Mouse (Mus musculus) kidney, embryonic 14.5 days (tissue): ENCODE data around the gene Gpc3. TPM values are rescaled to one million over a fixed set of nuclear protein-coding genes. Genes with fewer than 3 reads are reported as not detected.

ENCODE experiments used
- ATAC-seq: fragments of 200-750 bp; cut with Nextera tagmentation; 2 replicates; pipeline ENCODE4 v1.8.0; 2017; ENCODE audit warnings: moderate number of reproducible peaks, mild to moderate bottlenecking, moderate TSS enrichment, moderate library complexity; ENCODE audit not compliant: low FRiP score, low TSS enrichment
- H3K27ac ChIP-seq: fragments of 300-500 bp; sonication (generic); 2 replicates; pipeline ENCODE4 v1.5.1; 2014; ENCODE audit warnings: low read depth, mild to moderate bottlenecking, low read length, moderate library complexity, mixed read lengths
- H3K27me3 ChIP-seq: fragments of 300-500 bp; sonication (generic); 2 replicates; pipeline ENCODE4 v1.6.1; 2014; ENCODE audit warnings: mild to moderate bottlenecking, low read length; ENCODE audit not compliant: control insufficient read depth, insufficient read depth
- H3K36me3 ChIP-seq: fragments of 300-500 bp; sonication (generic); 2 replicates; pipeline ENCODE4 v1.6.1; 2014; ENCODE audit warnings: low read length, mixed read lengths; ENCODE audit not compliant: control insufficient read depth, insufficient read depth
- H3K4me1 ChIP-seq: fragments of 300-500 bp; sonication (generic); 2 replicates; pipeline ENCODE4 v1.6.1; 2014; ENCODE audit warnings: low read length, mixed read lengths; ENCODE audit not compliant: control insufficient read depth, insufficient read depth
- H3K4me2 ChIP-seq: fragments of 300-500 bp; sonication (generic); replicated peaks from 2 replicates; pipeline ENCODE4 v1.6.1; 2014; ENCODE audit warnings: low read depth, mild to moderate bottlenecking, low read length
- H3K4me3 ChIP-seq: fragments of 300-500 bp; sonication (generic); 2 replicates; pipeline ENCODE4 v1.5.1; 2014; ENCODE audit warnings: mild to moderate bottlenecking, low read length
- H3K9ac ChIP-seq: fragments of 300-500 bp; sonication (generic); 2 replicates; pipeline ENCODE4 v1.6.1; 2014; ENCODE audit warnings: low read depth, mild to moderate bottlenecking, low read length, moderate library complexity
- H3K9me3 ChIP-seq: fragments of 300-500 bp; sonication (generic); 2 replicates; pipeline ENCODE4 v1.6.1; 2016; ENCODE audit warnings: low read length; ENCODE audit not compliant: control insufficient read depth
- WGBS: fragments of 180-500 bp; shearing (Covaris S2); extraction: QIAGEN DNeasy Blood & Tissue Kit; methylation state at CpG from one replicate; pipeline ENCODE4 v1.1.7; 2014; 5-methylcytosine and 5-hydroxymethylcytosine counted together
- polyA plus RNA-seq: library from polyadenylated mRNA; unstranded; fragments of >200 nt; fragmentation: Nextera tagmentation; extraction: Ambion mirVana; gene quantifications from 2 replicates; pipeline ENCODE4 v1.2.1, GENCODE M21; 2014

The Gpc3 gene
- polyA plus RNA-seq, 1 experiment from 2014 or later, result 1,032 TPM

- Histone ChIP-seq H3K27ac (no peak overlapping the region), H3K9me3 (no peaks in the 10 kb centered on the region), H3K4me1 (no peaks in the 10 kb centered on the region), H3K9ac (no peak overlapping the region), H3K4me2 (no peak overlapping the region), H3K27me3 (no peaks in the 10 kb centered on the region), H3K4me3 (no peak overlapping the region), H3K36me3 (no peaks in the 10 kb centered on the region; the same call in 1 of the 2 replicates)
- 95% methylated on average over 2 of the region's 2 CpGs for WGBS
- no peak for ATAC-seq
Observed at GRCm38 (mm10) chrX:52310976-52311375, 302.8 kb downstream of the Gpc3 start.

GRCm38 (mm10) chrX:52305226-52305625 lies 308.5 kb downstream of the Gpc3 start:
- H3K27me3 ChIP-seq, result no peaks in the 10 kb centered on the region
- no peak overlapping the region for H3K9ac ChIP-seq
- H3K4me2 ChIP-seq, result no peak overlapping the region
- H3K27ac ChIP-seq, result no peak overlapping the region
- WGBS, result 86% methylated on average over 4 of the region's 4 CpGs
- H3K4me3 ChIP-seq, result no peak overlapping the region
- H3K4me1 ChIP-seq, result no peaks in the 10 kb centered on the region
- no peak for ATAC-seq
- H3K36me3 ChIP-seq, result no peaks in the 10 kb centered on the region
- no peaks in the 10 kb centered on the region for H3K9me3 ChIP-seq

GRCm38 (mm10) chrX:52288792-52289191 lies 325.0 kb downstream of the Gpc3 start:
- no peak overlapping the region for H3K9ac ChIP-seq
- ATAC-seq, result no peak
- H3K27ac ChIP-seq, result no peak overlapping the region
- H3K4me3 ChIP-seq, result no peak overlapping the region
- H3K4me2 ChIP-seq, result no peak overlapping the region
- no peaks in the 10 kb centered on the region for H3K36me3 ChIP-seq
- H3K27me3 ChIP-seq, result no peaks in the 10 kb centered on the region
- H3K9me3 ChIP-seq, result no peaks in the 10 kb centered on the region
- no peaks in the 10 kb centered on the region for H3K4me1 ChIP-seq
- WGBS, result 43% methylated on average over 1 of the region's 1 CpGs

GRCm38 (mm10) chrX:52287944-52288343 lies 325.8 kb downstream of the Gpc3 start:
- Histone ChIP-seq H3K4me2 (no peak overlapping the region), H3K27ac (no peak overlapping the region), H3K27me3 (no peaks in the 10 kb centered on the region), H3K4me3 (no peak overlapping the region), H3K9me3 (no peaks in the 10 kb centered on the region), H3K36me3 (no peaks in the 10 kb centered on the region), H3K9ac (no peak overlapping the region), H3K4me1 (no peaks in the 10 kb centered on the region)
- ATAC-seq, result no peak
- WGBS, result 76% methylated on average over 6 of the region's 6 CpGs

GRCm38 (mm10) chrX:52282070-52282469 lies 331.7 kb downstream of the Gpc3 start:
- no peak overlapping the region for H3K4me3 ChIP-seq
- no peak overlapping the region for H3K9ac ChIP-seq
- WGBS, result 54% methylated on average over 4 of the region's 4 CpGs

GRCm38 (mm10) chrX:52281103-52281900 lies 332.4 kb downstream of the Gpc3 start:
- no peaks in the 10 kb centered on the region for H3K27me3 ChIP-seq
- ATAC-seq, result no peak

More at GRCm38 (mm10) chrX:52282070-52282469, 331.7 kb downstream of the Gpc3 start:
- Histone ChIP-seq H3K4me1 (no peaks in the 10 kb centered on the region), H3K36me3 (no peaks in the 10 kb centered on the region), H3K4me2 (no peak overlapping the region), H3K27ac (no peak overlapping the region), H3K9me3 (no peaks in the 10 kb centered on the region), H3K27me3 (no peaks in the 10 kb centered on the region)
- ATAC-seq, result peak; percentile 28; the same call in 1 of the 2 replicates

GRCm38 (mm10) chrX:52278687-52279359 lies 334.9 kb downstream of the Gpc3 start:
- no peak overlapping the region for H3K9ac ChIP-seq
- no peaks in the 10 kb centered on the region for H3K36me3 ChIP-seq
- no peak overlapping the region for H3K27ac ChIP-seq
- 78% methylated on average over 3 of the region's 3 CpGs for WGBS
- ATAC-seq, result no peak
- no peak overlapping the region for H3K4me3 ChIP-seq
- H3K4me2 ChIP-seq, result no peak overlapping the region
- H3K27me3 ChIP-seq, result no peaks in the 10 kb centered on the region
- H3K9me3 ChIP-seq, result no peaks in the 10 kb centered on the region
- no peaks in the 10 kb centered on the region for H3K4me1 ChIP-seq

More at GRCm38 (mm10) chrX:52281103-52281900, 332.4 kb downstream of the Gpc3 start:
- H3K9ac ChIP-seq, result no peak overlapping the region
- 81% methylated on average over 6 of the region's 6 CpGs for WGBS
- H3K9me3 ChIP-seq, result no peaks in the 10 kb centered on the region
- H3K4me1 ChIP-seq, result no peaks in the 10 kb centered on the region
- H3K27ac ChIP-seq, result no peak overlapping the region
- no peaks in the 10 kb centered on the region for H3K36me3 ChIP-seq
- no peak overlapping the region for H3K4me2 ChIP-seq
- H3K4me3 ChIP-seq, result no peak overlapping the region

GRCm38 (mm10) chrX:52277599-52277998 lies 336.2 kb downstream of the Gpc3 start:
- no peaks in the 10 kb centered on the region; the same call in 1 of the 2 replicates for H3K36me3 ChIP-seq
- no peaks in the 10 kb centered on the region for H3K27me3 ChIP-seq
- 62% methylated on average over 1 of the region's 1 CpGs for WGBS
- H3K4me3 ChIP-seq, result no peak overlapping the region
- H3K4me2 ChIP-seq, result no peak overlapping the region
- no peaks in the 10 kb centered on the region for H3K4me1 ChIP-seq
- no peak overlapping the region for H3K9ac ChIP-seq
- H3K27ac ChIP-seq, result no peak overlapping the region
- ATAC-seq, result no peak
- no peaks in the 10 kb centered on the region for H3K9me3 ChIP-seq

- H3K9ac ChIP-seq, result no peak overlapping the region
- WGBS, result 88% methylated on average over 7 of the region's 7 CpGs
Observed at GRCm38 (mm10) chrX:52273016-52273415, 340.7 kb downstream of the Gpc3 start.

More at GRCm38 (mm10) chrX:52273016-52273415, 340.7 kb downstream of the Gpc3 start:
- Histone ChIP-seq H3K4me2 (no peak overlapping the region), H3K36me3 (no peaks in the 10 kb centered on the region; the same call in 1 of the 2 replicates), H3K27ac (no peak overlapping the region), H3K4me1 (no peaks in the 10 kb centered on the region), H3K27me3 (no peaks in the 10 kb centered on the region), H3K4me3 (no peak overlapping the region), H3K9me3 (no peaks in the 10 kb centered on the region)
- ATAC-seq, result no peak
